Mouse (Mus musculus) thymus, adult 2 months (tissue): ENCODE measurements around the gene Zcchc12.

Experiments used
- CTCF ChIP-seq: fragments of 200-500 bp; IDR thresholded peaks from 2 replicates; pipeline ENCODE4 v1.5.1; 2012; ENCODE audit warnings: mild to moderate bottlenecking, control low read depth, low read length, moderate library complexity, borderline replicate concordance; ENCODE audit not compliant: control insufficient read depth, poor library complexity, insufficient read depth; ENCODE audit errors: extremely low read depth
- POLR2A ChIP-seq: fragments of 200-500 bp; IDR thresholded peaks from 2 replicates; pipeline ENCODE4 v1.6.1; 2012; ENCODE audit warnings: mild to moderate bottlenecking, low read length, control low read depth, moderate library complexity; ENCODE audit not compliant: control insufficient read depth, poor library complexity, insufficient read depth; ENCODE audit errors: extremely low read depth

- no peak for TF ChIP-seq CTCF
- TF ChIP-seq POLR2A, result no peak
Observed at GRCm38 (mm10) chrX:36150100-36150499, 45.6 kb upstream of the Zcchc12 start.
